Mouse (Mus musculus): ENCODE measurements around the gene Cphx2. TPM values are rescaled to one million over a fixed set of nuclear protein-coding genes. Genes with fewer than 3 reads are reported as not detected.
"Not testable (repeated sequence)": the region's sequence is repeated elsewhere in the genome, so short reads cannot be mapped to it uniquely, and the experiment has no call there.

Gene Cphx2
- polyA plus RNA-seq, 1 experiment from 2014 or later: not detected

- not testable (repeated sequence) for H3K36me3 ChIP-seq; ATAC-seq (ENCODE audit: low FRiP score); H3K4me2 ChIP-seq; H3K9ac ChIP-seq; H3K27me3 ChIP-seq; H3K9me3 ChIP-seq; H3K4me3 ChIP-seq; H3K27ac ChIP-seq; H3K4me1 ChIP-seq (replicated peaks)
- WGBS: no CpG with 5 or more reads among the region's 3 CpGs
Observed at GRCm38 (mm10) chr14:26097622-26098021, 16.3 kb downstream of the Cphx2 start.

DNA sequence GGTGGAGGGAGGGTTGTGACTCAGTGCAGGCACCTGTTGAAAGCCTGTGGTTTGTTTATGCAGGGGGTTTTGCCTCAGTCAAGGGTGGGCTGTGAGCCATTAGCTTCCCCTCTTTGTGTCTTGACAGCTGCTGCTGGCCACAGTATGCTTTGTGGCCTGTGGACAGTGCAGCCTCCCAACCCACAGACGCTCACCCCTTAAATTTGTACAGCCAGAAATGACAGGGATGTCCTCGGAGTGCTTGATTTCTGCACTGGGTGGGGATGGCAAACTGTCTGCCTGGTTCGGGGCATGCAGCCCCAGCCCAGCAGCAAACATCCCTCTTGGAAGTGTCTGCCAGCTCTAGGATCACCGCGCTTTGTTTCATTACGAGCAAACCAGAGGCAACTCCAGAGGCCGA is 36.8 kb downstream of the Cphx2 start, which contains the start of gene Duxbl2:
Gene Duxbl2 (plus strand): TSS at position 200 of the 400 bp plus-strand sequence.
- H3K4me2 ChIP-seq; H3K9ac ChIP-seq; H3K9me3 ChIP-seq; H3K27ac ChIP-seq; H3K27me3 ChIP-seq; H3K4me3 ChIP-seq; H3K4me1 ChIP-seq (replicated peaks); H3K36me3 ChIP-seq: not testable (repeated sequence)
- peak; percentile 71 for ATAC-seq (ENCODE audit: low FRiP score)
- WGBS: no CpG with 5 or more reads among the region's 7 CpGs

DNA sequence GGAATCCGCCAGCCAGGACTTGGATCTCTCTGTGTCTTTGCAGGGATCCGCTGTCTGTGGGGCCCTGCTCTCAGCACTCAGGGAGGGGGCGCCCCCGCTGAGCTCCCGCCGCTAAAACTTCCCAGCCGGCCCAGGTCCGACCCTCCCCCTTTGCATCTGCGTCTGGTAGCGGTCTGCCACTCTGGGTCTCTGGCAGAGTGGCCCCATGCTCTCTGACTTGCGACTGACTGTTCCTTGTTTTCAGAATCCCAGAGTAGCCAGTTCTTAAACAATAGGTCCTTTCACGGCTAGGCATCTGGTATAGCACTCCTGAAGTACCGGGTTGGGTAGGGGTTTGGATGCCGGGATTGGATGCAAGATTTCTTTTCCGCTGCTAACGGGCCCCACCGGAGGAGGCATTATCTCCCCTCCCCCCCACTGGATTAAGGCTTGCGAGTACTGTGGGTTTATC is 37.3 kb downstream of the Cphx2 start:
- H3K27me3 ChIP-seq; H3K27ac ChIP-seq; H3K9ac ChIP-seq; H3K36me3 ChIP-seq; H3K4me2 ChIP-seq; H3K9me3 ChIP-seq; H3K4me3 ChIP-seq; H3K4me1 ChIP-seq (replicated peaks): not testable (repeated sequence)
- ATAC-seq (ENCODE audit: low FRiP score): peak; percentile 84
- no CpG with 5 or more reads among the region's 18 CpGs for WGBS

GRCm38 (mm10) chr14:26119095-26119494 is 37.8 kb downstream of the Cphx2 start:
- not testable (repeated sequence) for H3K27me3 ChIP-seq; H3K4me1 ChIP-seq (replicated peaks); H3K27ac ChIP-seq; H3K4me3 ChIP-seq; H3K9ac ChIP-seq; H3K36me3 ChIP-seq; H3K9me3 ChIP-seq; H3K4me2 ChIP-seq; ATAC-seq (ENCODE audit: low FRiP score)
- no CpG with 5 or more reads among the region's 7 CpGs for WGBS

Other genes starting within 250 kb of the Cphx2 start
- 3.1 and 3.4 TPM in 2 replicates for gene Anxa11, start 239.4 kb upstream of the Cphx2 start, polyA plus RNA-seq (2015; fragmentation: Nextera tagmentation; extraction: Ambion mirVana)
- gene Plac9a, start 178.4 kb upstream of the Cphx2 start, polyA plus RNA-seq (2015; fragmentation: Nextera tagmentation; extraction: Ambion mirVana): not detected in 2 replicates
- 2.9 and 3.0 TPM in 2 replicates for gene Tmem254a, start 153.8 kb upstream of the Cphx2 start, polyA plus RNA-seq (2015; fragmentation: Nextera tagmentation; extraction: Ambion mirVana)
- not detected in 2 replicates for gene Cphx1, start 143.2 kb upstream of the Cphx2 start, polyA plus RNA-seq (2015; fragmentation: Nextera tagmentation; extraction: Ambion mirVana)
- gene Duxbl1, start 102.9 kb upstream of the Cphx2 start, polyA plus RNA-seq (2015; fragmentation: Nextera tagmentation; extraction: Ambion mirVana): 4.9 and 5.7 TPM in 2 replicates
- 2.9 and 4.7 TPM in 2 replicates for gene Gm9780, start 38.8 kb upstream of the Cphx2 start, polyA plus RNA-seq (2015; fragmentation: Nextera tagmentation; extraction: Ambion mirVana)
- gene Tmem254c, start 14.2 kb upstream of the Cphx2 start, polyA plus RNA-seq (2015; fragmentation: Nextera tagmentation; extraction: Ambion mirVana): 17.8 and 29.5 TPM in 2 replicates
- not detected in 2 replicates for gene Cphx3, start 781 bp downstream of the Cphx2 start, polyA plus RNA-seq (2015; fragmentation: Nextera tagmentation; extraction: Ambion mirVana)
- 1.5 TPM in 1 of 2 replicates, not detected in the other for gene Duxbl2, start 36.8 kb downstream of the Cphx2 start, polyA plus RNA-seq (2015; fragmentation: Nextera tagmentation; extraction: Ambion mirVana)
- 4.9 and 8.4 TPM in 2 replicates for gene Plac9b, start 101.0 kb downstream of the Cphx2 start, polyA plus RNA-seq (2015; fragmentation: Nextera tagmentation; extraction: Ambion mirVana)
- 22.4 and 30.8 TPM in 2 replicates for gene Tmem254b, start 125.5 kb downstream of the Cphx2 start, polyA plus RNA-seq (2015; fragmentation: Nextera tagmentation; extraction: Ambion mirVana)
- gene Duxbl3, start 176.4 kb downstream of the Cphx2 start, polyA plus RNA-seq (2015; fragmentation: Nextera tagmentation; extraction: Ambion mirVana): 1.9 and 5.8 TPM in 2 replicates